Comparison of ENCODE assay signal across 17 mouse cellular contexts in the genomic region with DNA sequence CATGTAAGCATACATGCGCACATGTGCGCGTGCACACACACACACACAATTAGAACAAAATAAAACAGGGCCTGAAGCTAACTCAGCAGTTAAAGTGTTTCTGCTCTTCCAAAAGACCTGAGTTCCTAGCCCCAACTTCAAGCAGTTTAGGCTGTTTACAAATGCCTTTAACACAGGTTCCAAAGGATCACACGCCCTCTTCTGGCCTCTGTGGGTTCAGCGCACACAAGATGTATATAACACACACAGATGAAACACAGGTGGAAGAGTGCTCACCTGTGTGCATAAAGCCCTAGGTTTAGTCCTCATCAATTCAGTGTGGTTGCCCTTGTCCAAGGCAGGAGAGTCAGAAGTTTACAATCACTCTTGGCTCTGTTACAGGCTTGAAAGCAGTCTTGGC. TPM values are rescaled to one million over a fixed set of nuclear protein-coding genes. Genes with fewer than 3 reads are reported as not detected.
DNase-seq lines count a peak whose midpoint lies in the region; ATAC-seq and TF ChIP-seq lines count a peak whose summit lies in the region.
"Had no signal": no experiment of that assay in that cellular context is flagged by ENCODE, and none has a peak within 500 bp of the region (broad histone marks: within the 10 kb centered on the region; RNA-seq: fewer than 3 reads in every experiment).

No protein-coding gene starts in this region.

- 0 out of 2 replicates have a peak, but pooled peaks cover 5% of the 10 kb centered on the region for H3K9me3 ChIP-seq in intestine, postnatal 0 days (ENCODE audit: control insufficient read depth)
- H3K9me3 ChIP-seq in intestine, embryonic 15.5 days, result no peaks in the 10 kb centered on the region
- H3K9me3 ChIP-seq in liver, postnatal 0 days (ENCODE audit: low read length), result no peaks in the 10 kb centered on the region
- peaks cover 2% of the 10 kb centered on the region; the same call in 1 of the 2 replicates for H3K9me3 ChIP-seq in liver, embryonic 11.5 days (ENCODE audit: control insufficient read depth, low read length)
- H3K9me3 ChIP-seq: embryonic facial prominence, embryonic 12.5 days; forebrain, embryonic 12.5 days; hindbrain, embryonic 15.5 days had no signal

- H3K9ac ChIP-seq in intestine, postnatal 0 days (ENCODE audit: low read depth, low read length), result no peak overlapping the region
- no peak overlapping the region for H3K9ac ChIP-seq in intestine, embryonic 15.5 days
- no peak overlapping the region for H3K9ac ChIP-seq in liver, postnatal 0 days (replicated peaks)
- H3K9ac ChIP-seq in liver, embryonic 11.5 days (ENCODE audit: low read depth, low read length), result no peak overlapping the region
- H3K9ac ChIP-seq: embryonic facial prominence, embryonic 12.5 days; forebrain, embryonic 12.5 days; heart, embryonic 12.5 days; hindbrain, embryonic 15.5 days had no signal

- TF ChIP-seq EP300 in liver, postnatal 0 days (IDR thresholded peaks at IDR 0.05; ENCODE audit: low read depth), result no peak

- H3K36me3 ChIP-seq in intestine, postnatal 0 days (ENCODE audit: control insufficient read depth, insufficient read depth), result no peaks in the 10 kb centered on the region
- no peaks in the 10 kb centered on the region for H3K36me3 ChIP-seq in intestine, embryonic 15.5 days
- H3K36me3 ChIP-seq in liver, postnatal 0 days (replicated peaks; ENCODE audit: insufficient read depth, low read length), result no peaks in the 10 kb centered on the region
- no peaks in the 10 kb centered on the region for H3K36me3 ChIP-seq in liver, embryonic 11.5 days (ENCODE audit: control insufficient read depth, insufficient read depth, low read length)
- H3K36me3 ChIP-seq: embryonic facial prominence, embryonic 12.5 days; forebrain, embryonic 12.5 days; G1E; hindbrain, embryonic 15.5 days had no signal

- H3K27me3 ChIP-seq in intestine, postnatal 0 days (replicated peaks; ENCODE audit: control insufficient read depth, insufficient read depth, low read length), result peaks cover 39% of the 10 kb centered on the region
- peaks cover 55% of the 10 kb centered on the region for H3K27me3 ChIP-seq in intestine, embryonic 15.5 days (replicated peaks)
- H3K27me3 ChIP-seq in liver, postnatal 0 days (ENCODE audit: insufficient read depth, low read length), result peaks cover 7% of the 10 kb centered on the region
- peaks cover 64% of the 10 kb centered on the region for H3K27me3 ChIP-seq in liver, embryonic 11.5 days (replicated peaks; ENCODE audit: control insufficient read depth, insufficient read depth, low read length)

- no peak overlapping the region for H3K4me2 ChIP-seq in intestine, postnatal 0 days (replicated peaks; ENCODE audit: low read depth)
- no peak overlapping the region for H3K4me2 ChIP-seq in intestine, embryonic 15.5 days (replicated peaks)
- no peak overlapping the region for H3K4me2 ChIP-seq in liver, postnatal 0 days (ENCODE audit: low read depth, low read length)
- H3K4me2 ChIP-seq in liver, embryonic 11.5 days, result no peak overlapping the region
- H3K4me2 ChIP-seq: embryonic facial prominence, embryonic 12.5 days; forebrain, embryonic 12.5 days; heart, embryonic 12.5 days; hindbrain, embryonic 15.5 days had no signal

- no peak overlapping the region for H3K27ac ChIP-seq in intestine, postnatal 0 days (ENCODE audit: low read depth, low read length)
- no peak overlapping the region for H3K27ac ChIP-seq in intestine, embryonic 15.5 days
- no peak overlapping the region for H3K27ac ChIP-seq in liver, postnatal 0 days (ENCODE audit: low read depth)
- H3K27ac ChIP-seq in liver, embryonic 11.5 days (ENCODE audit: low read depth, low read length), result no peak overlapping the region
- H3K27ac ChIP-seq: embryonic facial prominence, embryonic 12.5 days; forebrain, embryonic 12.5 days; hindbrain, embryonic 15.5 days had no signal

- ATAC-seq in intestine, postnatal 0 days, result no peak
- no peak for ATAC-seq in intestine, embryonic 15.5 days
- no peak for ATAC-seq in liver, postnatal 0 days
- no peak for ATAC-seq in liver, embryonic 11.5 days (replicated peaks; ENCODE audit: low FRiP score)
- ATAC-seq in megakaryocyte-erythroid progenitor cell, adult 5-6 weeks (replicated peaks; ENCODE audit: low FRiP score, low TSS enrichment, poor library complexity, severe bottlenecking), result no peak
- ATAC-seq: forebrain, embryonic 16.5 days had no signal

- 96% methylated on average over 5 of the region's 5 CpGs for WGBS in intestine, postnatal 0 days
- 92% methylated on average over 5 of the region's 5 CpGs for WGBS in intestine, embryonic 15.5 days
- WGBS in liver, postnatal 0 days (ENCODE audit: insufficient replicate concordance), result 91% methylated on average over 5 of the region's 5 CpGs
- WGBS in liver, embryonic 11.5 days, result 92% methylated on average over 5 of the region's 5 CpGs

- no peak for DNase-seq in liver, postnatal 0 days
- DNase-seq in liver, embryonic 11.5 days (ENCODE audit: low spot score), result no peak
- peak; percentile 49 for DNase-seq in ES-CJ7 (ENCODE audit: low read depth, low spot score)
- peak; percentile 72 for DNase-seq in ZHBTc4 (ENCODE audit: low read depth, low spot score)
- DNase-seq: adrenal gland, adult 8-10 months; cerebellum, adult 11 months; cerebellum, adult 8-10 months; gastrocnemius, postnatal 14 days had no signal

- 0 out of 2 replicates have a peak, but pooled peaks have one; percentile 13 for TF ChIP-seq CTCF in intestine, postnatal 0 days (IDR thresholded peaks at IDR 0.05; ENCODE audit: low read depth)
- peak; percentile 30 for TF ChIP-seq CTCF in liver, postnatal 0 days (IDR thresholded peaks at IDR 0.05; ENCODE audit: low read depth)

- no peak overlapping the region for H3K4me3 ChIP-seq in intestine, postnatal 0 days (ENCODE audit: low read depth, low read length)
- no peak overlapping the region for H3K4me3 ChIP-seq in intestine, embryonic 15.5 days (replicated peaks)
- no peak overlapping the region for H3K4me3 ChIP-seq in liver, postnatal 0 days (ENCODE audit: low read depth, low read length)
- H3K4me3 ChIP-seq in liver, embryonic 11.5 days (ENCODE audit: low read depth, low read length), result no peak overlapping the region
- H3K4me3 ChIP-seq: embryonic facial prominence, embryonic 12.5 days; forebrain, embryonic 12.5 days; heart, embryonic 12.5 days; hindbrain, embryonic 15.5 days had no signal

- no peaks in the 10 kb centered on the region for H3K4me1 ChIP-seq in intestine, postnatal 0 days (replicated peaks; ENCODE audit: control insufficient read depth, insufficient read depth, low read length)
- peaks cover 2% of the 10 kb centered on the region; the same call in 1 of the 2 replicates for H3K4me1 ChIP-seq in intestine, embryonic 15.5 days (replicated peaks)
- H3K4me1 ChIP-seq in liver, postnatal 0 days (ENCODE audit: insufficient read depth), result peaks cover 4% of the 10 kb centered on the region
- peaks cover 9% of the 10 kb centered on the region; the same call in 1 of the 2 replicates for H3K4me1 ChIP-seq in liver, embryonic 11.5 days (replicated peaks; ENCODE audit: control insufficient read depth, insufficient read depth, low read length)

RNA-seq across cellular contexts. Expression of a gene that starts 5.9 kb away (rescaled TPM):
- polyA plus RNA-seq in intestine, postnatal 0 days (2015; fragmentation: Nextera tagmentation; extraction: Ambion mirVana), result 11.2 and 12.0 TPM in 2 replicates
- 14.2 and 14.8 TPM in 2 replicates for polyA plus RNA-seq in intestine, embryonic 15.5 days (2015; fragmentation: Nextera tagmentation; extraction: Ambion mirVana)
- polyA plus RNA-seq in liver, postnatal 0 days (2015; fragmentation: Nextera tagmentation; extraction: Ambion mirVana), result 4.7 and 5.4 TPM in 2 replicates
- 5.0 and 7.1 TPM in 2 replicates for polyA plus RNA-seq in liver, embryonic 11.5 days (2014; fragmentation: Nextera tagmentation; extraction: Ambion mirVana)
- total RNA-seq in megakaryocyte-erythroid progenitor cell, adult 5-6 weeks (2014; fragmentation: Nextera tagmentation), result 73.4 and 79.7 TPM in 2 replicates
- total RNA-seq in megakaryocyte-erythroid progenitor cell, adult 5-6 weeks (2017), result 13.3 and 26.0 TPM in 2 replicates

RNA-seq across cellular contexts. Expression of a gene that starts 16.6 kb away (rescaled TPM):
- polyA plus RNA-seq in intestine, postnatal 0 days (2015; fragmentation: Nextera tagmentation; extraction: Ambion mirVana), result 1.9 and 2.2 TPM in 2 replicates
- 4.5 and 5.3 TPM in 2 replicates for polyA plus RNA-seq in intestine, embryonic 15.5 days (2015; fragmentation: Nextera tagmentation; extraction: Ambion mirVana)
- 2.4 and 2.5 TPM in 2 replicates for polyA plus RNA-seq in liver, postnatal 0 days (2015; fragmentation: Nextera tagmentation; extraction: Ambion mirVana)
- 4.5 and 4.9 TPM in 2 replicates for polyA plus RNA-seq in liver, embryonic 11.5 days (2014; fragmentation: Nextera tagmentation; extraction: Ambion mirVana)
- 4.7 TPM in 2 replicates for total RNA-seq in megakaryocyte-erythroid progenitor cell, adult 5-6 weeks (2014; fragmentation: Nextera tagmentation)
- total RNA-seq in megakaryocyte-erythroid progenitor cell, adult 5-6 weeks (2017), result 3.5 and 3.7 TPM in 2 replicates

RNA-seq across cellular contexts. Expression of a gene that starts 25.3 kb away (rescaled TPM):
- 36.3 and 37.6 TPM in 2 replicates for polyA plus RNA-seq in intestine, postnatal 0 days (2015; fragmentation: Nextera tagmentation; extraction: Ambion mirVana)
- 61.7 and 62.6 TPM in 2 replicates for polyA plus RNA-seq in intestine, embryonic 15.5 days (2015; fragmentation: Nextera tagmentation; extraction: Ambion mirVana)
- 31.9 and 34.9 TPM in 2 replicates for polyA plus RNA-seq in liver, postnatal 0 days (2015; fragmentation: Nextera tagmentation; extraction: Ambion mirVana)
- 87.8 and 90.6 TPM in 2 replicates for polyA plus RNA-seq in liver, embryonic 11.5 days (2014; fragmentation: Nextera tagmentation; extraction: Ambion mirVana)
- total RNA-seq in megakaryocyte-erythroid progenitor cell, adult 5-6 weeks (2014; fragmentation: Nextera tagmentation), result 28.3 and 31.1 TPM in 2 replicates
- total RNA-seq in megakaryocyte-erythroid progenitor cell, adult 5-6 weeks (2017), result 53.1 and 61.8 TPM in 2 replicates

RNA-seq across cellular contexts. Expression of a gene that starts 34.4 kb away (rescaled TPM):
- polyA plus RNA-seq in intestine, postnatal 0 days (2015; fragmentation: Nextera tagmentation; extraction: Ambion mirVana), result 67.8 and 74.2 TPM in 2 replicates
- 102 and 106 TPM in 2 replicates for polyA plus RNA-seq in intestine, embryonic 15.5 days (2015; fragmentation: Nextera tagmentation; extraction: Ambion mirVana)
- polyA plus RNA-seq in liver, postnatal 0 days (2015; fragmentation: Nextera tagmentation; extraction: Ambion mirVana), result 154 and 164 TPM in 2 replicates
- polyA plus RNA-seq in liver, embryonic 11.5 days (2014; fragmentation: Nextera tagmentation; extraction: Ambion mirVana), result 188 and 191 TPM in 2 replicates
- 94.8 and 151 TPM in 2 replicates for total RNA-seq in megakaryocyte-erythroid progenitor cell, adult 5-6 weeks (2014; fragmentation: Nextera tagmentation)
- total RNA-seq in megakaryocyte-erythroid progenitor cell, adult 5-6 weeks (2017), result 38.4 and 43.7 TPM in 2 replicates

RNA-seq across cellular contexts. Expression of a gene that starts 40.7 kb away (rescaled TPM):
- polyA plus RNA-seq in intestine, postnatal 0 days (2015; fragmentation: Nextera tagmentation; extraction: Ambion mirVana), result 474 and 507 TPM in 2 replicates
- 1,038 and 1,157 TPM in 2 replicates for polyA plus RNA-seq in intestine, embryonic 15.5 days (2015; fragmentation: Nextera tagmentation; extraction: Ambion mirVana)
- polyA plus RNA-seq in liver, postnatal 0 days (2015; fragmentation: Nextera tagmentation; extraction: Ambion mirVana), result 331 and 375 TPM in 2 replicates
- polyA plus RNA-seq in liver, embryonic 11.5 days (2014; fragmentation: Nextera tagmentation; extraction: Ambion mirVana), result 860 and 893 TPM in 2 replicates
- total RNA-seq in megakaryocyte-erythroid progenitor cell, adult 5-6 weeks (2014; fragmentation: Nextera tagmentation), result 286 and 320 TPM in 2 replicates
- total RNA-seq in megakaryocyte-erythroid progenitor cell, adult 5-6 weeks (2017), result 1,361 and 1,527 TPM in 2 replicates

Comparison
In these comparisons a context has a peak if more than half of its experiments do, and no peak if none do; other contexts are left out.
1. DNase-seq: peak in ES-CJ7 (single experiment) and ZHBTc4 (single experiment); none in liver, postnatal 0 days (single experiment) and liver, embryonic 11.5 days (single experiment).